Mouse (Mus musculus): ENCODE measurements around the gene Olfr303.
"Not testable (repeated sequence)": the region's sequence is repeated elsewhere in the genome, so short reads cannot be mapped to it uniquely, and the experiment has no call there.

Olfr303 gene

GRCm38 (mm10) chr7:86397689-86398088, at the start of gene Olfr303:
Gene Olfr303, minus strand, starts transcription at chr7:86397789.
- in situ Hi-C loops (cut with MboI, MseI): no loop called here

DNA sequence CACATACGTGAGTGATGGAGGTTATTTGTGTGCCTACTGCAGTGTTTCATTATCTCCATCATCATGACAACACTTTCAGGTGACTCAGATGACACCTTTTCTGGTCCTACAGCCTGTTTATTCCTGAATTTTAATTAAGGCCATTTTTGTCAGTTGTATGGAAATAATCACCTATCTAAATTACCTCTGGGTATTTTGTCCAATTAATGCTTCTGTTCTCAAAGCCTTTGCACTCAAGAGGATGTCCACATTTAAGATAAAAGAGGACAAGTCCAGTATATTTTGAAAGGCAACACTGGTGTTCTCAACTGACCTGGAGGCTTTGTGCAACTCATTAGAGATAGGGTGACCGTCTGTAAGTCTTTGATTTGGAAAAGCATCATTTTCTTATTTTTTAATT, 6.0 kb upstream of the Olfr303 start, which contains the start of gene Olfr301:
TSS of gene Olfr301 (plus strand) at position 301 of the 400 bp plus-strand sequence.
- in situ Hi-C loops (cut with MboI, MseI): no loop called here

DNA sequence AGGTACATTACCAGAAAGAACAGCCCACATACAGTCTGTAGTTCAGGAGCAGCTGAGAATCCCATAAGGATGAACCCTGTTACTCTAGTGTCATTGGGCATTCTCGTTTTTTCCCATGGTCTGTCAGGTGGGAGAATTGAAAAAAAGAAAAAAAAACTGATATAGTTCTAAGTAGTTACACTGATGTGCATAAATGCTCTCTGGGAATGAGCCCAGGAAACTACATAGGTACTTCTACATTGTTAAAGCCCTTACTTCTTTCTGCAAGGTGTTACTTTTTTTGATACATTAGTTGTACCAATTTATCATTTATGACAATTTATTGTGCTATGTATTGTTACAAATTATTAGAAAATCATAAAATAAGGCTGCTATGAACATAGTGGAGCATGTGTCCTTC, 11.0 kb downstream of the Olfr303 start, which contains the start of gene Olfr304:
TSS of gene Olfr304 (minus strand) at position 101 of the 400 bp plus-strand sequence.
- in situ Hi-C loops (cut with MboI, MseI): no loop called here

GRCm38 (mm10) chr7:86385769-86386168, 11.8 kb downstream of the Olfr303 start:
- in situ Hi-C loops (cut with MboI, MseI): no loop called here

DNA sequence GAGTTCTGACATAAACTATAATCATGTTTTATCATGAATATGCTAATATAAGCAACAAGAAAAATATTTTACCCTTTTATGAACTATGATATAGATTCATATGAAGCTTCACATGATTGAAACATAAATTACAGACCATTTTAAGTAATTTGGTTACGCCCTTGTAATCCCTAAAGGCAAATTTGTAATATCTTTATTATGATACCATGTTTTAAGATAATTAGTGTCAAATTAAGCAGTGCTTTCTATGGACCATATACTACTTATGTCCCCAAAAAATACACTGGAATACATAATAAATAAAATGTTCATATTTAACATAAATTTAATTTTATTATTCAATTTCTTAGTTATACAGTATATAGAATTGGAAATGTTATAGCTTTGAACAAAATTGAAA, 30.8 kb downstream of the Olfr303 start, which contains the start of gene Olfr305:
TSS of gene Olfr305 (minus strand) at position 101 of the 400 bp plus-strand sequence.
- in situ Hi-C loops (cut with MboI, MseI): no loop called here

DNA sequence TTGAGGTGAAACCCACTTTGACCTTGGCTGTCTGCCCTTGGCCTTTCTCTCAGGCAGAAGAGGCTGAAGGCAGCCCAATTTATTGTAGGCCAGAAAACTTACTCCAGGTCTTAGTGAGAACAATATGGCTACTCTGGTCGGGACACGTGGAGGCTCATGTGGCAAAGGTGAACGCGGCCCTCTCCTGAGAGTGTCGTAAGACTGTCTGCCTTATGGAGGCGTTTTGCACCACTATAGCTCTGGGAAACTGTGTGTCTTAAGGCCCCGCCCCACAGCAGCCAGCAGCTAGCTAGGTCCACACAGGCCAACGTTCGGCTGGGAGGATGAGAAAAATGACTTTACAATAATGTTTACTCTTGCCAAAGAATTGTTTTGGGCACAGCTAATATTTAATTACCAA, 51.3 kb downstream of the Olfr303 start:
- in situ Hi-C loops (cut with MboI, MseI): not testable (repeated sequence)

GRCm38 (mm10) chr7:86344253-86344652, 53.3 kb downstream of the Olfr303 start:
- in situ Hi-C loops (cut with MboI, MseI): no loop called here

DNA sequence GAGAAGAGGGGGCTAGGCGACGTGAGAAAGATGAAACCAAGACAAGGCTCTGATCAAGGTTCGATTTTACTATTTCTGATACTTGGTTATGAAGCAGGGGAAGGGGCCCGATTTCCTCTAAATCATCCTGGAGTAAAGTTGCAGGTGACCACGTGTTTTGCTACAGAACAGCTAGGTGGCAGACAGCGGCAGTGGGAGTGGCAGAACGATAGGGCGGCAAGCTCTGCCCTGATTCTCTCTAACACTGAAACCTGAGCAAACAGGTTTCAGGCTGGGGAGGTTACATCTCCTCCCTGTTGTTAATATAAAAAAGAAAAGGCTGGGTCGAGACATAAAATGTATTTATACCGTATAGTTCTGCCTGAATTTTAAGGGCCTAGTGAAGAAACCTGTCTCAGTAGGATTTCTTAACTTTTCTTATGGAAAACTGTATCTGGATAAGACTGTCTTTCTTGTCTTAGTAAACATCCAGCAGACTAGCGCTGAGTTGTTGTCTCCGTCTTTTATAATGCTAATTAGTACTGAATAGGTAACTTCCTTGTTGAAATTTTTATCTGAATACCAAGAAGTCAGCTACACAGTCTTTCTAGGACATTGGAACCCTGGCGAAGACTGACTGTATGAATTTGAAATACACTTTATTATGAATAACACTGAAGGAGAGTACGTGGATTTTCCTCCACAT, 54.6 kb downstream of the Olfr303 start:
- in situ Hi-C loops (cut with MboI, MseI): no loop called here
